Mouse (Mus musculus) large intestine, adult 2 months (tissue): Measurements from ENCODE around the gene Cldn11. TPM values are rescaled to one million over a fixed set of nuclear protein-coding genes. Genes with fewer than 3 reads are reported as not detected.

Experiments used
- DNase-seq: peaks from one replicate; pipeline ENCODE4 v3.0.0-alpha.2; 2012; ENCODE audit warnings: low read depth, low spot score
- WGBS: fragments of 180-500 bp; shearing (Covaris S2); methylation state at CpG from one replicate; pipeline ENCODE4 v1.1.7; 2018; 5-methylcytosine and 5-hydroxymethylcytosine counted together
- polyA plus RNA-seq: library from polyadenylated mRNA; depleted of rRNA; stranded (reverse); fragments of >200 nt; gene quantifications from 2 replicates; pipeline ENCODE4 v1.2.3, GENCODE M21; 2012

Cldn11 gene
- polyA plus RNA-seq, 1 experiment, result 0.14 TPM

DNA sequence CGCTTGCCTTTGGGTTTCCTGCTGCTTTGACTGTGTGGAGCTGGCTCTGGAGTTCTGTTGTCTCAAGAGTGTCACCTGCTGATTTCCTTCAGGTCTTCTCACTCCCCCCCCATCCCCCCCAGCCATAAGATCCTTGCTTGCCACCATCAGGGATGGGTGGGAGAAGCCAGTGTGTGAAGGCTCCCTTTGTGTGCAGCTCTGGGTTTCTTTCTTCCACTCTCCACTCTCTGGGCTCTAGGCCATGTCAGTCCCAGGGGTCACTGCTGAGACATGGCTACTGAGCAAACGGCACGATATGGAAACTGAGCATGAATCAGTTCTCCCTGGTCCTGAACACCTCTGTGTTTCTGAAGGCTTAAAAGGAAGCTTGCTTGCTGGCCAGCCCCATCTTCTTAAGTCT is 6.4 kb downstream of the Cldn11 start:
- no peak for DNase-seq
- WGBS, result 67% methylated on average over 3 of the region's 3 CpGs

DNA sequence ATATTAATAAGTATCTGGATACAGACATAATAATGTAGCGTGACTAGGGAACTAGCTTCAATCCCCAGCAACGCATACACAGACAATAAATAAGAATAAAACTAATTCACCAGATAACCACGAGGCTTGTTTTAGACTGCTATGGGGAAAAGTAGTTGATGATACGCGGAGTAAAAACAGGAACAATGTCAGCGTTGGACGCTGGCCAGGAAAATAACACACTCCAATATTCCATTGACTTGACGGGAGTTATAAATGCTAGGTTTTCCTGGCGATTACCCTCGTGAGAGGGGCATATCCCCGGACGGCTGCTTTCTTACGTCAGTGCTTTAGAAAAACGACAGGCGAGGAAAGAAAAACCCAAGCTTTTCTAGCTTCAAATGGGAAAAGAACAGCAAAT is 8.1 kb downstream of the Cldn11 start:
- no peak for DNase-seq
- WGBS, result 59% methylated on average over 15 of the region's 15 CpGs

DNA sequence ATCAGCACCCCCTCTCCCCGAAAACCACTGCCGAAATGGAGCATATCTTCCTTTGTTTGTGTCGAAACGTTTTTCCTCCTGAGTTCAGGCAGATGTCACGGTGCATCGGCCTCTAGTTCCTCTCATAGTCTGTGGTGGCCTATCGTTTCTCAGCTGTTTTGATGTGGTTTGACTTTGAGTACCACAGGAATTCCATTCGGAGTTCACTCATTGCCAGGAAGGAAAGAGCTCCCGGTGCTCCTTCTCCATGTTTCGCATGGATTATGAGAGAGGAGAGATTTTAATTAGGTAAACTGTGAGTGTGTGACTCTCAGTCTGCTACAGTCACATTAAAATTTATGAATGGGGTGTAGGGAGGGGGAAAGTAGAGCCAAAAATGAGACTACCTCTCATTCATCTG is 10.3 kb downstream of the Cldn11 start:
- WGBS, result 75% methylated on average over 10 of the region's 10 CpGs
- DNase-seq, result no peak

- WGBS, result 52% methylated on average over 6 of the region's 6 CpGs
- no peak for DNase-seq
Measured at GRCm38 (mm10) chr3:31161336-31161735, 11.6 kb downstream of the Cldn11 start.

GRCm38 (mm10) chr3:31162860-31163259 is 13.1 kb downstream of the Cldn11 start:
- WGBS, result 92% methylated on average over 14 of the region's 14 CpGs
- DNase-seq, result no peak

DNA sequence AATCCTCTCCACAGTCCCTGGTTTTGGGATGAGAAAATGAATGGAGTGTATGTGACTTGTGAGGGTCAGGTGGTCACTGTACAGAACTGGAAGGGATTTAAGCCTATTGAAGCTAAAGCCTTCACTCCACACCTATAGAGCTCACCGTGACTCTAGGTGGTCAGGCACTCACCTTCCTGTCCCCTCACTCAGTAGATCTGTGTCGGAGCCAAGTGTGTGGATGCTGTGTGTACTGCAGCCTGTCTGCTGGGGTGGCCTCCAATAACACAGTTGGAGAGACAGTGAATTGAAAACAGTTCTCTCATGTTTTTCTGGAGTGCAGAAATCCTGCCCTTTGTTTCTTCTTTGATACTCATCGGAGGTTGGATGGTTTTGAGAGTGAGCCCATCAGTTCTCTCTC is 16.1 kb downstream of the Cldn11 start:
- WGBS, result 73% methylated on average over 3 of the region's 3 CpGs
- DNase-seq, result no peak

DNA sequence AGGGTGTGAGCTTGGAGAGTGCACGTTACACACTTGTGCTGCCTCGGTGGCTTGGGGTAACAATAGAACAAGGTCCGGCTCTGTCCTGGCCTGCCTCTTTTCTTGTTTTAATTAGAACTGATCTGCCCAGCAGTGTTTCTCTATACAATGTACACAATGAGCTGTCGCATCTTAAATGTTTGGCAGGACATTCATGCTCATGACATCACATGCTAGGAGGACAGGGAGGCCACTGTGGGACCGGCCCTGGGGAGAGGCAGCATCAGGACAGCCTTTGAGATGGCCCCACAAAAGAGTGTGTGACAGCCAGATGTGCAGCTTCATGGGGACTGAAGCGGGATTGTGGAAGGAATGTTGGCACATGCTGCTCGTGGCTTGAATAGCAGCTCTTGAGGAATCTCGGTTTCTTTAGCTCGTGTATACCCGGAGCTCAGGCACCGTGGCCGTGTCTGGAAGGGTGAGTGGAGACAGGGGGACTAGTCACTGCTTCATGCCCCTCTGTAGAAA is 16.7 kb downstream of the Cldn11 start:
- no peak for DNase-seq
- WGBS, result 63% methylated on average over 12 of the region's 12 CpGs

GRCm38 (mm10) chr3:31190342-31190741 is 40.6 kb downstream of the Cldn11 start:
- DNase-seq, result no peak
- WGBS, result 88% methylated on average over 7 of the region's 7 CpGs

DNA sequence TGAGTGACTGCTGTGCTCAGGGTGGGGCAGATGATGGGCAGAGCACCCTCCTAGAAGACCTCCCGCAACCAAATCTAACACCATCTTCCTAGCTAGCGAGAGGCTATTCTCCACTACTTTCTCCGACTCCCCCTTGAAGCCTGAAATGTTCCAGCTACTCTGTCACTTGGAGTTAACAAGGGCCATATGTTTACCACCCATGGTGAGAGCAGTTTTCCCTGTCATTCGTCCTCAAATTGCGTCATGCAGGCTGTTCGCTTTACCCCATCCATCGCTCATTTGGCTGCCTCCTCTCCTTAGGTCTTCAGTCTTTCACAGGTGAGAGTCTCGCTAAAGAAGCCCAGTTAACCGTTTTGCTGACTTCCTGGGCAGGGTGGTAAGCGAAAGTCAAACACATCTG is 41.7 kb downstream of the Cldn11 start:
- 65% methylated on average over 10 of the region's 10 CpGs for WGBS
- no peak for DNase-seq

GRCm38 (mm10) chr3:31199162-31199877 is 49.6 kb downstream of the Cldn11 start:
- no peak for DNase-seq
- 61% methylated on average over 17 of the region's 17 CpGs for WGBS

DNA sequence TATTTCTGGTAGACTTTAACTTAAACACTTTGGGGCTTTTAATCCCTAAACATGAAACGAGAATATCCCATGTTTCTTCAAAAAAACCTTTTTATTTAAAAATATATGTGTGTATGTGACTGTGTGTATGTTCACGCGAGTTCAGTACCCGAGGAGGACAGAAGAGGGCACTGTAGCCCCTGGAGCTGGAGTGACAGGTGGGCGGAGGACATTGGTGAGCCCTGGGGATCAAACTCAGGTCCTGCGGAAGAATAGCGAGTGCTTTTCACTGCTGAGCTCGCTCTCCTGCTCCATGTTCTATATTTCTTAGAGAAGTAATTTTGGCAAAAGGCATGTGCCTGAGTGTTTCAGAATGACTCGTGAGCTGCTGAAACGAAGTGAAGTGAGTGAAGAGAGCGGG is 54.2 kb downstream of the Cldn11 start:
- no peak for DNase-seq
- WGBS, result 92% methylated on average over 11 of the region's 11 CpGs

DNA sequence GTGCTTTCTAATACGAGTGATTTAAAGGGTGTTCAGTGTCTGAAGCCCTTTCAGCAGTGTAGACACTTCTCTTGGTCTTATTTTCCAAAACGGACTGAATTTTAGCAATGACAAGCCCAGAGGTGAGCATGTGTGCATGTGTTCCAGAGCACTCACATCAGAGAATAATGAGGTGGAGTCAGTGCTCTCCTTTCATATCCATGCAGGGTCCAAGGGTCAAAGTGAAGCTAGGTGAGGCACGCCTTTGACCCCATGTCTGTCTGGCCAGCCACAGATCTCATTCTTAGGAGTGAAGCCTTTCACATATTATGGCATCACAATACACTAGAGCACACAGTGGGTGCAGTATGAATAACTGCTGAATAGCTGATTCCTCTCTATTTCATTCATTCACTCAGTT is 55.4 kb downstream of the Cldn11 start:
- WGBS, result 49% methylated on average over 3 of the region's 3 CpGs
- no peak for DNase-seq

DNA sequence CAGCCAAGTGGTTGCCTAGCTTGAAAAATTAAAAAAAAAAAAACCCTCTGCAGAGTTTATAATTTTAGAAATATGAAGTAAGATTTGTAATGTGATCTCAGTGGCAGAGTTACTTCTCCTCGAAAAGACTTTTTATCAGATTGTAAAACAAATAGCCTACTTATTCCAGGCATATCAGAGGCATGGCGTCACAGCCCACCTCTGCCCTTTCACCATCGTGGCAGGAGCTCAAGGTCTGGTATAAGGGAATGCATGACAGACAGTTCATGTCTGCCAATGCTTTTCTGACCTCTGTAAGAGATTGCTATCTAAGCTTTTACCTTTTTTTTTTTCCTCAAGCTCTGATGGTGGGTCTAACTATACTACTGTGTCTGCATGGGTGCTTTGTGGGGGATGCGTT is 58.3 kb downstream of the Cldn11 start:
- no peak for DNase-seq
- WGBS, result 45% methylated on average over 4 of the region's 4 CpGs

DNA sequence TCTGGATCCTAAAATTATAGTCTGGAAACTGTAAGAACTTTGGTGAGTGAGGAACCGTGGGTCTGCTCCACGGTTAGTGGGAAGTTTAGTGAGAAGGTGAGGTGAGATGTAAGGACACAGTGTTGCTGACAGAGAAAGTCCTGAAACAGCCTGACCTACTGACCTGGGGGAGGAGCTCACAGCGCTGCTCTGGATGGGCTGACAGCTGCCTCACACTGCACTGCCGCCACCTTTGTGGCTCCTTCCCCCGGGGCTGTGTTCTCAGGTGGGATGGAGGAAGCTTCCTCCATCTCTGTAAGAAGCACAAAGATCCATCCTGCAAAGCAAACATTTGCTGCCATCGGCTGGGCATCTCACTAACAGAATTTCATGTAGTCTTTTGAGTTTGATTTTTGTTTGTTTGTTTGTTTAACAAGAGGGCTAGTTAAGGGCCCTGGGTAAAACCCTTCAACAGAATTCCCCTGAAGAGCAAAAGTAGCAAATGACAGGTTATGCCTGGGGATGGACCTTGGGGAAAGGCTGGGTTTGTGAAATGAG is 58.8 kb downstream of the Cldn11 start:
- WGBS, result 20% methylated on average over 6 of the region's 6 CpGs
- DNase-seq, result no peak

DNA sequence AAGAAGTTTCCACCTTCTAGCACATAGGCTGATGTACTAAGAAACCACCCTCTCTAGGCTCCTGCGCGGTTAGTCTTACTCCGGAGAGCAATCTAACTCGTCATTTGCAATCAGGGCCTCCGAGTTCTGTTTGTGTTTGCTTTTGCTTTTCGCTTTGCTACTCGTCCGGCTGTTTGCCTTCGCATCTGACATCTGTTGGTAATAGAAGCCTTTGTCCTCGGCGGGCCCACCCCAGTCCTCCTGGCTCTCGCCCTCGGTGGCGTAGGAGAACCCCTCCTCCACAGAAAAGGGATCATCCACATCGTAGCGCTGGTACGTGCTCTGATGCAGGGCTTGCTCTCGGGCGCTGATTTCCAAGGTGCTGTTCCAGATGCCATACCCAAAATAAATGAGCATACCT is 59.3 kb downstream of the Cldn11 start:
- 14% methylated on average over 19 of the region's 19 CpGs for WGBS
- DNase-seq, result no peak

DNA sequence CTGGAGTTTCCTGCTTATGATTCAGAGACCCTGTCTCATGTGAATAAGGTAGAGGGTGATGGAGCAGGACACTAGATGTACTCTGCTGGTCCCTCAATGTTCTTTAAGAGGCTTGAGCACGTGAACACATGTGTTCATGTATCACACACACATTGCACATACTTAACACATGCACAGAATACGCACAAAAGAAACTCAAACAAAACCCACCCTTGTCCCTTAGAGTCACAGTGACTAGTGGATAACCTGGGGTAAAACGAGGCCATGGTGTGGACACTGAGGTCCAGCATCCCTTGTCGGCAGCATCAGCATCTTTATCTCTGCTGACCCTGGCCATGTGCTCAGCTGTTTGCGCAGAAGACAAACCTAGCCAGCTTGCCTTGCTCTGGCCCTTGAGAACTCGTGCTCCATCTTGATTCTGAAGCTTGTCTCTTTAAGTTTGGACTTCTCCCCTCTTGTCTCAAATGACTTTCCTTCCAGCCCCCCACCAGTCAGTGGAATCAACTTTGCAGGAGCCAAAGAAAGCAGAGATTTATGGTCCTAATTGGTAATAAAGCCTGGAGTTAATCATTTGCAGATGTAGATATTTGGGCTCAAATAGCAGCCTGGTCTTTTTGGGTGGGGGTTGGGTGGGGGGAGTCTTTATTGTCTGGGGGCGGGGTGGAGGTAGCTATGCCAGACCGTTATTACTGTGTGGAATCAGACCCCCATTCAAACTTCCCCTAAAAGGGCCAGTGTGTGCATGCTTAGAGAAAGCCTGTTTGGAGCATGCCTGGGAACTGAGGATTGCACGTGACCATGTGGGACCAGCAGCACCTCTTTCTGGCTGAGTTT is 62.7 kb downstream of the Cldn11 start:
- WGBS, result 30% methylated on average over 9 of the region's 9 CpGs
- no peak for DNase-seq

- DNase-seq, result no peak
- WGBS, result 46% methylated on average over 3 of the region's 3 CpGs
Measured at GRCm38 (mm10) chr3:31213802-31214201, 64.1 kb downstream of the Cldn11 start.
